Mouse (Mus musculus) thymus, adult 2 months (tissue): ENCODE measurements around the gene Trim9. TPM values are rescaled to one million over a fixed set of nuclear protein-coding genes. Genes with fewer than 3 reads are reported as not detected.

ENCODE experiments used
- DNase-seq: peaks from one replicate; pipeline ENCODE4 v3.0.0; 2021
- H3K27ac ChIP-seq: fragments of 200-500 bp; 2 replicates; pipeline ENCODE4 v1.5.1; 2012; ENCODE audit warnings: low read length, control low read depth; ENCODE audit not compliant: control insufficient read depth, insufficient read depth
- H3K27me3 ChIP-seq: fragments of 200-500 bp; 2 replicates; pipeline ENCODE4 v1.6.1; 2012; ENCODE audit warnings: mild to moderate bottlenecking, low read length, moderate library complexity, mixed read lengths; ENCODE audit not compliant: control insufficient read depth, insufficient read depth
- H3K36me3 ChIP-seq: fragments of 200-500 bp; 2 replicates; pipeline ENCODE4 v1.6.1; 2012; ENCODE audit warnings: mild to moderate bottlenecking, low read length, moderate library complexity; ENCODE audit not compliant: control insufficient read depth, insufficient read depth
- H3K4me1 ChIP-seq: fragments of 200-500 bp; replicated peaks from 2 replicates; pipeline ENCODE4 v1.6.1; 2012; ENCODE audit warnings: low read length; ENCODE audit not compliant: control insufficient read depth, insufficient read depth
- H3K4me3 ChIP-seq: fragments of 200-500 bp; 2 replicates; pipeline ENCODE4 v1.5.1; 2012; ENCODE audit warnings: mild to moderate bottlenecking, low read length, control low read depth, moderate library complexity; ENCODE audit not compliant: control insufficient read depth, insufficient read depth
- CTCF ChIP-seq: fragments of 200-500 bp; IDR thresholded peaks from 2 replicates; pipeline ENCODE4 v1.5.1; 2012; ENCODE audit warnings: mild to moderate bottlenecking, control low read depth, low read length, moderate library complexity, borderline replicate concordance; ENCODE audit not compliant: control insufficient read depth, poor library complexity, insufficient read depth; ENCODE audit errors: extremely low read depth
- POLR2A ChIP-seq: fragments of 200-500 bp; IDR thresholded peaks from 2 replicates; pipeline ENCODE4 v1.6.1; 2012; ENCODE audit warnings: mild to moderate bottlenecking, low read length, control low read depth, moderate library complexity; ENCODE audit not compliant: control insufficient read depth, poor library complexity, insufficient read depth; ENCODE audit errors: extremely low read depth
- WGBS: fragments of 180-500 bp; shearing (Covaris S2); methylation state at CpG from one replicate; pipeline ENCODE4 v1.1.7; 2018; 5-methylcytosine and 5-hydroxymethylcytosine counted together
- polyA plus RNA-seq: library from polyadenylated mRNA; depleted of rRNA; stranded (reverse); fragments of >200 nt; gene quantifications from 2 replicates; pipeline ENCODE4 v1.2.3, GENCODE M21; 2012

Trim9 gene
- polyA plus RNA-seq, 1 experiment, result 0.16 TPM

DNA sequence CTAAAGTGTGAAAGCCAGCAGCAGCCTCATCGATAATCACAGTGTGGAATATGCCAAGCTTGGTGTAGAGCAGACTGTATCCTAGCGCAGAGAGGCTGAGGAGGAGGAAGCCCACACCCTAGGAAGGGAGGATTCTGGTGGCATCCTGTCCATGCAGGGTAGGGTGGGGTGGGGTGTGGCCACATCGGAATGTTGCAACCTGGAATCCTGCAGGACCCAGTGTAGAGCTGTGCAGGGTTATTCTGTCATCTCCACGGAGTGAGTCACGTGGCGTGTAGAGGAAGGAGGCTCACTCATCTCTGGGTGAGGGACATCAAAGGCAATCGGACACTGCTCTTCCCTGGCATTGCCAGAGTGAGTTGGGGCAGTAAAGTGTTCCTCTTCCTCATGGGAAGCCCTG lies 62.4 kb downstream of the Trim9 start:
- peaks cover 4% of the 10 kb centered on the region for H3K4me1 ChIP-seq
- DNase-seq, result no peak
- 89% methylated on average over 7 of the region's 7 CpGs for WGBS
- H3K36me3 ChIP-seq, result no peaks in the 10 kb centered on the region
- H3K27me3 ChIP-seq, result no peaks in the 10 kb centered on the region
- TF ChIP-seq POLR2A (no peak), CTCF (no peak)
- no peak overlapping the region for H3K27ac ChIP-seq
- no peak overlapping the region for H3K4me3 ChIP-seq

- Histone ChIP-seq H3K27me3 (no peaks in the 10 kb centered on the region), H3K4me1 (peaks cover 4% of the 10 kb centered on the region), H3K36me3 (no peaks in the 10 kb centered on the region), H3K4me3 (no peak overlapping the region), H3K27ac (no peak overlapping the region)
- WGBS, result 89% methylated on average over 10 of the region's 10 CpGs
- DNase-seq, result no peak
- TF ChIP-seq POLR2A, result no peak
- no peak for TF ChIP-seq CTCF
These were observed 64.2 kb downstream of the Trim9 start for GRCm38 (mm10) chr12:70283116-70283731.

- Histone ChIP-seq H3K4me3 (no peak overlapping the region), H3K4me1 (peaks cover 4% of the 10 kb centered on the region), H3K36me3 (no peaks in the 10 kb centered on the region), H3K27ac (no peak overlapping the region), H3K27me3 (no peaks in the 10 kb centered on the region)
- DNase-seq, result no peak
- 84% methylated on average over 2 of the region's 2 CpGs for WGBS
- TF ChIP-seq CTCF (no peak), POLR2A (no peak)
These were observed 66.5 kb downstream of the Trim9 start for GRCm38 (mm10) chr12:70280930-70281329.

GRCm38 (mm10) chr12:70280381-70280780 lies 67.0 kb downstream of the Trim9 start:
- DNase-seq, result no peak
- H3K4me3 ChIP-seq, result no peak overlapping the region

GRCm38 (mm10) chr12:70277071-70277939 lies 70.1 kb downstream of the Trim9 start:
- WGBS, result 88% methylated on average over 12 of the region's 12 CpGs

More at GRCm38 (mm10) chr12:70280381-70280780, 67.0 kb downstream of the Trim9 start:
- no peaks in the 10 kb centered on the region for H3K27me3 ChIP-seq
- WGBS, result 55% methylated on average over 10 of the region's 10 CpGs
- H3K27ac ChIP-seq, result no peak overlapping the region
- TF ChIP-seq POLR2A (no peak), CTCF (no peak)
- H3K36me3 ChIP-seq, result no peaks in the 10 kb centered on the region
- peaks cover 4% of the 10 kb centered on the region for H3K4me1 ChIP-seq

DNA sequence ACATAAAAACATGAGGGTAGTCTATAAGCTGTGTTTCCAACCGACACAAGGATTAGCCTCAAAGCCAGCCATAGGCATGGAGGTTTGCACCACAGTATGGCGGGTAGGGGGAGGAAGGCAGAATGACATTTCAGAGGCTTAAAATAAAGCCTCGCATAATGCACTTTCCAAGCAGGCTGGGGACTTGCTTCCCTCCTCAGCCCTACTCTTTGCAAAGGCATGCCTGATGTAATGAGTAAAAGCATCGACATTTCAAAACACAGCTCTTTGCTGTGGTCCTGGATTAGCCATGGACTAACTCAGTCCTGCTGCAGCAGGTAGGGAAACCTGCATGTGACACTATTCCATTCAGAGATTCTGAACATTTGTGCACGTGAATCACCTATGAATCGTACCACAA lies 77.7 kb downstream of the Trim9 start:
- no peaks in the 10 kb centered on the region for H3K27me3 ChIP-seq
- H3K4me1 ChIP-seq, result no peaks in the 10 kb centered on the region
- no peak for DNase-seq
- H3K27ac ChIP-seq, result no peak overlapping the region
- 95% methylated on average over 6 of the region's 6 CpGs for WGBS
- no peak overlapping the region for H3K4me3 ChIP-seq
- no peak for TF ChIP-seq CTCF
- no peak for TF ChIP-seq POLR2A
- no peaks in the 10 kb centered on the region for H3K36me3 ChIP-seq

More at GRCm38 (mm10) chr12:70277071-70277939, 70.1 kb downstream of the Trim9 start:
- H3K27me3 ChIP-seq, result no peaks in the 10 kb centered on the region
- H3K36me3 ChIP-seq, result no peaks in the 10 kb centered on the region
- H3K4me3 ChIP-seq, result no peak overlapping the region
- H3K27ac ChIP-seq, result no peak overlapping the region
- TF ChIP-seq POLR2A (no peak), CTCF (no peak)
- peaks cover 4% of the 10 kb centered on the region for H3K4me1 ChIP-seq
- no peak for DNase-seq
